Mouse (Mus musculus) bone marrow, adult 2 months (tissue): ENCODE measurements around the gene Atp4a.

Source experiments
- CTCF ChIP-seq: fragments of 200-500 bp; IDR thresholded peaks from 2 replicates; pipeline ENCODE4 v1.5.1; 2011; ENCODE audit warnings: low read length, control low read depth; ENCODE audit not compliant: control insufficient read depth, insufficient read depth
- POLR2A ChIP-seq: fragments of 200-500 bp; IDR thresholded peaks from 2 replicates; pipeline ENCODE4 v1.6.1; 2011; ENCODE audit warnings: low read depth, mild to moderate bottlenecking, control low read depth, low read length, borderline replicate concordance; ENCODE audit not compliant: control insufficient read depth

- TF ChIP-seq CTCF (no peak), POLR2A (no peak; the same call in 1 of the 2 replicates)
These were observed 47.3 kb upstream of the Atp4a start, which contains the start of gene Haus5 for GRCm38 (mm10) chr7:30664529-30665200.
